Mouse (Mus musculus): Measurements from ENCODE around the gene Marc1.

Marc1 gene

GRCm38 (mm10) chr1:184822678-184823077 is 11.6 kb upstream of the Marc1 start:
- DNase-seq (ENCODE audit: low spot score in 2 of 2), result no peak

- no peak for DNase-seq (ENCODE audit: low spot score in 2 of 2)
Observed at GRCm38 (mm10) chr1:184817768-184818167, 6.7 kb upstream of the Marc1 start.

- DNase-seq (ENCODE audit: low spot score in 2 of 2), result no peak
Observed at GRCm38 (mm10) chr1:184811716-184812250, 670 bp upstream of the Marc1 start.

- DNase-seq (ENCODE audit: low spot score in 2 of 2), result no peak
Observed at GRCm38 (mm10) chr1:184809578-184810001, 1.5 kb downstream of the Marc1 start.

- DNase-seq (ENCODE audit: low spot score in 2 of 2), result no peak
Observed at GRCm38 (mm10) chr1:184808418-184809012, 2.6 kb downstream of the Marc1 start.

- DNase-seq (ENCODE audit: low spot score in 2 of 2), result no peak
Observed at GRCm38 (mm10) chr1:184807627-184808417, 3.3 kb downstream of the Marc1 start.

GRCm38 (mm10) chr1:184807123-184807522 is 4.0 kb downstream of the Marc1 start:
- DNase-seq (ENCODE audit: low spot score in 2 of 2), result no peak

GRCm38 (mm10) chr1:184805749-184806148 is 5.4 kb downstream of the Marc1 start:
- no peak for DNase-seq (ENCODE audit: low spot score in 2 of 2)

GRCm38 (mm10) chr1:184793163-184793876 is 17.8 kb downstream of the Marc1 start:
- DNase-seq (ENCODE audit: low spot score in 2 of 2), result no peak

- DNase-seq (ENCODE audit: low spot score in 2 of 2), result peak in 1 of 2 experiments; percentile 46
Observed at GRCm38 (mm10) chr1:184791109-184791508, 20.0 kb downstream of the Marc1 start.

- DNase-seq (ENCODE audit: low spot score in 2 of 2), result no peak
Observed at GRCm38 (mm10) chr1:184786376-184787151, 24.5 kb downstream of the Marc1 start.

- DNase-seq (ENCODE audit: low spot score in 2 of 2), result no peak
Observed at GRCm38 (mm10) chr1:184783641-184784040, 27.5 kb downstream of the Marc1 start.

GRCm38 (mm10) chr1:184782161-184782513 is 29.0 kb downstream of the Marc1 start:
- no peak for DNase-seq (ENCODE audit: low spot score in 2 of 2)

GRCm38 (mm10) chr1:184781286-184782160 is 29.6 kb downstream of the Marc1 start:
- DNase-seq (ENCODE audit: low spot score in 2 of 2), result no peak

- no peak for DNase-seq (ENCODE audit: low spot score in 2 of 2)
Observed at GRCm38 (mm10) chr1:184778157-184778556, 33.0 kb downstream of the Marc1 start.

- no peak for DNase-seq (ENCODE audit: low spot score in 2 of 2)
Observed at GRCm38 (mm10) chr1:184777061-184777795, 33.9 kb downstream of the Marc1 start.

- no peak for DNase-seq (ENCODE audit: low spot score in 2 of 2)
Observed at GRCm38 (mm10) chr1:184775289-184775688, 35.8 kb downstream of the Marc1 start.

- DNase-seq (ENCODE audit: low spot score in 2 of 2), result no peak
Observed at GRCm38 (mm10) chr1:184771891-184772249, 39.2 kb downstream of the Marc1 start.

GRCm38 (mm10) chr1:184771202-184771890 is 39.8 kb downstream of the Marc1 start:
- peak; percentile 57 to 64 for DNase-seq (ENCODE audit: low spot score in 2 of 2)
